Mouse (Mus musculus): ENCODE measurements at regions not wholly inside any gene's neighbourhood (a gene's known extent, or its start where the extent isn't known, plus 50 kb on each side); places are given as distances from the start of the nearest gene placed in this dataset.
"Not testable (repeated sequence)": the region's sequence is repeated elsewhere in the genome, so short reads cannot be mapped to it uniquely, and the experiment has no call there.

DNA sequence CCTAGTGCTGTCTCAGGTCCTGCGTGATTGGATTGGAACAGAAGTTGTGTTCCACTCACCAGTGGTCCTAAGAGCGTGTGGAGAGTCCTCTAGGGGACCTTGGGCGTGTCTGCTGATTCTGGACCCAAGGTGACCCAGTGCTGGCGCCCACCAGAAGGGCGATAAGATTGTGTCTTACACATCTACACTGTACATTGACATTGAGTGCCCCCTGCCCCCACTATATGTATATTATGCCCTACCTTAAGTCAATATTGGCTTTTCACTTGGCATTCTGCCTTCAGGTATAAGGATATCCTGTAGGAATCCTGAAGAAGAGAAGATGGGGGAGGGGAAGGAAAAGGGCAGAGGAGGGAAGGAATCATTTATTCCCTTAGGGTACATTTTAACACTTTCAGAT lies 260.2 kb upstream of the Rgs17 start:
- DNase-seq: no peak

DNA sequence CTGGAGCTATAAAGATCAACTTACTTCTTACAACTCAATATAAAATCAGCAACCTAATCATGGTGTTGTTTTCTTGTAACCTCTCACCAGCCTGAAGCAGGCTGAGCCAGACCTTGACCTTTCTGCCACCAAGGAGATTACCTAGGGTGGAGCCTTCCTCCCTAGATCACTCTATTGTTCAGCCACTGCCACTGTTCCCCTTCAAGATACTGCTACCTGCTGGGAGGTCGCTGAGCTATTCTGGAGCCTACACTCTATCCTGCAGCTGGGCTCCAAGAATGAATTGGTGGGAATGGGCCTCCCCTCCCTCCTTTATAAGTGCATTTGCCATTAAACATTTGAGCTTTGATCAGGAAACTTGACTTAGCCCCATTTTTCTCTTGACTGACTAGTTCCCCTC lies 242.1 kb upstream of the Rgs17 start:
- not testable (repeated sequence) for DNase-seq

DNA sequence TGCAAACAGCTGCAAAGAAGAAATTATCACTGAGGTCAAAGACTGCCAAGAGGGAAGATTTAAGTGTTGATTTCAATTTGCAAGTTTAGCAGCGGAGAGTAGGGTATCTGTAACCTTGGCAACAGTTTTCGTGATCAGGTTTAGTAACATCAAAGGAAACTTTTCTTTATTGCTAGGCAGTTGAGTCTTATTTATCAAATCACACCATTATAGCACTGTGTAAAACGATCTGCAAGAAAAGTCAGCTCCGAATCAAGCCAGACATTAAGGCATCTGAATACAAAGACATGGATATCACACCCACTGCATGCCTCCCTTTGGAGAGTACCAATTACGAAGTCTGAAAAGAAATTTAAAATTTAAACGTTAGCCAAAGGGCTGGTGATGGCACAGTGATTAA lies 234.7 kb upstream of the Rgs17 start:
- DNase-seq: no peak

DNA sequence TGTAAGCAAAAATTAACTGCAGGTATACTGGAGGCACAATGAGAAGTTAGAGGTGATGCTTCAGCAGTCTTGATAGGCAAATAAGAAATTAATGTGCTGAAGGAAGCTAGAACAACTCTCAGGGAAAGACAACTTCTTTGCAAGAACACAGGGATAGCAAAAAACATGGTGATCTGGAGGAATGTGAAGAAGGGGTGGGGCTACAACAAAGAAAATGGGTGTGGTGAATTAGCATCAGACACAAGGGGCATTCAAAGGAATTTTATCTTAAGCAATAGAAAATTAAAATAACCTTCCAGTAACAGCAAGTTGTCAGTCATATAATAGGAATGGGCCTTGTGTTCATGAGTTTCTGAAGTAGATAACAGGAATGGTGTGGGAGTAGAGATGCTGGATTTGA lies 211.9 kb upstream of the Rgs17 start:
- DNase-seq: no peak

DNA sequence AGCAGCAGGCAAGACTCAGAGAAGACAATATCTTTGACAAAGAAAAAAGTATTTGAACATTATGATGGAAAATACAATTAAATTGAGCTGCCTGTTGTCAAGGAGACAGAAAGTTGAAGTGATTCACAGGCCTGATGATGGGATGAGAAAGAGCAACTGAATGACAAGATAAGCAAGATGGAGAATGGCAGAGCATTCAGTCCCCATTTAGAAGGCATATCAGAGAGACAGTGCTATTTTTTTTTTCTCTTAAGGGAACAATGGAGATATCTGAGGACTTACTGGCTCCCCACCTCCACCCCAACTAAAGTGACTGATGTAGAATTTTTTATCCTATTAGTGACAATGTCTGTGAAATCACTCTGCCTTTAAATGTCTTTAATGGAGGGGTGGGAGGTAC lies 202.2 kb upstream of the Rgs17 start:
- not testable (repeated sequence) for DNase-seq

DNA sequence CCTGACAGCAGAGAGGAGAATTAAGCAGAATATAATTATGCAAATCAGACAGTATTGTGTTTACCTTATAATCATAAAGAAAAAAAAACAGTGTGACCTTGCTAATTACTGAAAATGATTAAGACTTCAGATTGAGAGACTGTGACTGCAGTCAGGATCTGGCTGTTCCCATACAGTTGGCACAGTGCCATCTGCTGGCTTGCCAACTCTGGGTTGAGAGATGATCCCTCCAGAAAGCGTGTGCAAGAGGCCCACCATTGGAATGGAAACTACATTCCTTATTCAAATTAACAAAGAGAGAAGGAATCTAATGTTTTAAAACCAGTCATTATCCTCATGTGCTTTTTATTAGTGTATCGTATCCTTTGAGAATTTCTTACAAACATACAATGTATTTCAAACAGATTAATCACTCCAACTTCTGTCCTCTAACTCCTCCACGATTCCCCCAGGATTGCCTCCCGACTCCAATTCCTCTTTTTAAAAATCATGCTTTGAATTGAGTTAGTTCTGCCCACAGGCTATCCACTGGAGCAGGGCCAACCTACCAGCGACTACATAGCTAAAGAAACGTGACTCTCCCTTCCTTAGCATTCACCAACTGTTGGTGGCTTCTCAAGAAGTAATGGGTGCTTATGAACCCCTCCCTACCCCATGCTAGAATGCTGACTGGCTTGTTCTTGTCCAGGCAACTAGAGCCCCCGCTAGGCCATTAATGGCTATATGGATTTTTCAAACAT lies 192.9 kb upstream of the Rgs17 start:
- peak; percentile 20 to 65 for DNase-seq
